In genomic region chr3:107758638-107759037, GRCm38 (mm10) we compare ENCODE assay signal across 8 mouse cellular contexts. TPM values are rescaled to one million over a fixed set of nuclear protein-coding genes. Genes with fewer than 3 reads are reported as not detected.
DNase-seq lines count a peak whose midpoint lies in the region; ATAC-seq lines count a peak whose summit lies in the region.

No protein-coding gene starts in this region.

- H3K4me1 ChIP-seq in forebrain, embryonic 10.5 days = peaks cover 41% of the 10 kb centered on the region
- peaks cover 25% of the 10 kb centered on the region for H3K4me1 ChIP-seq in hindbrain, embryonic 16.5 days (ENCODE audit: control insufficient read depth, insufficient read depth, low read depth, low read length)
- H3K4me1 ChIP-seq in midbrain, embryonic 14.5 days (ENCODE audit: control insufficient read depth, insufficient read depth, low read length) = peaks cover 21% of the 10 kb centered on the region

- H3K9ac ChIP-seq in hindbrain, embryonic 16.5 days (ENCODE audit: low read depth, low read length) = peak overlapping the region; percentile 87
- H3K9ac ChIP-seq in midbrain, embryonic 14.5 days (replicated peaks; ENCODE audit: low read length) = no peak overlapping the region

- DNase-seq in embryo, embryonic 10 days (ENCODE audit: low spot score) = peak; percentile 37
- DNase-seq in embryo, embryonic 9.5 days (ENCODE audit: extremely low spot score) = no peak
- peak; percentile 47 for DNase-seq in 3134 (ENCODE audit: extremely low read depth, insufficient read length, low spot score)
- DNase-seq in forebrain, embryonic 10.5 days (ENCODE audit: extremely low spot score, low spot score) = no peak
- peak; percentile 12 for DNase-seq in midbrain, embryonic 14.5 days
- no peak for DNase-seq in natural killer cell, adult 2 months (ENCODE audit: low spot score in 2 of 2)

- peak overlapping the region; percentile 95 for H3K4me2 ChIP-seq in hindbrain, embryonic 16.5 days (ENCODE audit: low read length)
- H3K4me2 ChIP-seq in midbrain, embryonic 14.5 days (ENCODE audit: low read length) = peak overlapping the region; percentile 91

- peaks cover 37% of the 10 kb centered on the region for H3K27me3 ChIP-seq in forebrain, embryonic 10.5 days (ENCODE audit: poor library complexity, severe bottlenecking)
- H3K27me3 ChIP-seq in hindbrain, embryonic 16.5 days (replicated peaks; ENCODE audit: control insufficient read depth, insufficient read depth, low read length) = no peaks in the 10 kb centered on the region
- no peaks in the 10 kb centered on the region for H3K27me3 ChIP-seq in midbrain, embryonic 14.5 days (ENCODE audit: control insufficient read depth, insufficient read depth, low read length)

- H3K36me3 ChIP-seq in forebrain, embryonic 10.5 days (replicated peaks) = peaks cover 3% of the 10 kb centered on the region
- H3K36me3 ChIP-seq in hindbrain, embryonic 16.5 days (ENCODE audit: control insufficient read depth, insufficient read depth, low read length) = no peaks in the 10 kb centered on the region
- no peaks in the 10 kb centered on the region for H3K36me3 ChIP-seq in midbrain, embryonic 14.5 days (ENCODE audit: control insufficient read depth, insufficient read depth, low read length)

- peak overlapping the region; percentile 92 for H3K27ac ChIP-seq in forebrain, embryonic 10.5 days
- H3K27ac ChIP-seq in hindbrain, embryonic 16.5 days (ENCODE audit: low read depth, low read length) = 0 out of 2 replicates have a peak overlapping the region, but pooled peaks have one; percentile 25
- no peak overlapping the region for H3K27ac ChIP-seq in midbrain, embryonic 14.5 days (replicated peaks; ENCODE audit: low read depth, low read length)

- H3K4me3 ChIP-seq in forebrain, embryonic 10.5 days = peak overlapping the region; percentile 64
- peak overlapping the region; percentile 71 for H3K4me3 ChIP-seq in hindbrain, embryonic 16.5 days (ENCODE audit: low read length)
- H3K4me3 ChIP-seq in midbrain, embryonic 14.5 days (replicated peaks; ENCODE audit: low read depth, low read length) = peak overlapping the region; percentile 53

- WGBS in forebrain, embryonic 10.5 days = 40% methylated on average over 3 of the region's 3 CpGs
- WGBS in hindbrain, embryonic 16.5 days = 27% methylated on average over 3 of the region's 3 CpGs
- WGBS in midbrain, embryonic 14.5 days = 27% methylated on average over 3 of the region's 3 CpGs

- H3K9me3 ChIP-seq in forebrain, embryonic 10.5 days = no peaks in the 10 kb centered on the region
- no peaks in the 10 kb centered on the region for H3K9me3 ChIP-seq in hindbrain, embryonic 16.5 days (ENCODE audit: control insufficient read depth, low read length)
- no peaks in the 10 kb centered on the region for H3K9me3 ChIP-seq in midbrain, embryonic 14.5 days (ENCODE audit: control insufficient read depth, low read length)

- ATAC-seq in hindbrain, embryonic 16.5 days = no peak
- ATAC-seq in midbrain, embryonic 14.5 days (ENCODE audit: low FRiP score, low TSS enrichment) = no peak
- no peak for ATAC-seq in granulocyte monocyte progenitor cell, adult 5-6 weeks (replicated peaks; ENCODE audit: poor library complexity, severe bottlenecking)

RNA-seq across cellular contexts. Expression of gene Csf1, which starts 1.6 kb away (rescaled TPM):
- polyA plus RNA-seq in forebrain, embryonic 10.5 days (2016; fragmentation: Nextera tagmentation; extraction: Ambion mirVana) = 4.6 and 4.8 TPM in 2 replicates
- polyA plus RNA-seq in hindbrain, embryonic 16.5 days (2015; fragmentation: Nextera tagmentation; extraction: Ambion mirVana) = 8.0 and 9.8 TPM in 2 replicates
- polyA plus RNA-seq in midbrain, embryonic 14.5 days (2014; fragmentation: Nextera tagmentation; extraction: Ambion mirVana) = 2.3 and 7.6 TPM in 2 replicates
- 6.4 and 7.2 TPM in 2 replicates for total RNA-seq in granulocyte monocyte progenitor cell, adult 5-6 weeks (2014; fragmentation: Nextera tagmentation)
- total RNA-seq in granulocyte monocyte progenitor cell, adult 5-6 weeks (2017) = 2.1 and 2.9 TPM in 2 replicates

Comparison
In these comparisons a context has a peak if more than half of its experiments do, and no peak if none do; other contexts are left out.
1. DNase-seq: peak in embryo, embryonic 10 days (single experiment), 3134 (single experiment) and midbrain, embryonic 14.5 days (single experiment); none in embryo, embryonic 9.5 days (single experiment), forebrain, embryonic 10.5 days (single experiment) and natural killer cell, adult 2 months (0 of 2).
2. Peak in every context shown above with its lines, with median percentiles within 50 percentile points of each other: H3K4me3 ChIP-seq.